Mouse (Mus musculus): ENCODE measurements around the gene Naglu. TPM values are rescaled to one million over a fixed set of nuclear protein-coding genes. Genes with fewer than 3 reads are reported as not detected.

Naglu gene
- total RNA-seq, 2 experiments from 2014 or later, result 9.0 to 10.1 TPM

- peak; percentile 95 for DNase-seq
Observed at GRCm38 (mm10) chr11:101057860-101058259, 12.0 kb upstream of the Naglu start.

- peak; percentile 66 for DNase-seq
Observed at GRCm38 (mm10) chr11:101058726-101059125, 11.1 kb upstream of the Naglu start.

GRCm38 (mm10) chr11:101059473-101059872 is 10.3 kb upstream of the Naglu start:
- DNase-seq, result no peak

- DNase-seq, result peak; percentile 87
Observed at GRCm38 (mm10) chr11:101060126-101060525, 9.7 kb upstream of the Naglu start.

GRCm38 (mm10) chr11:101061049-101061448 is 8.8 kb upstream of the Naglu start:
- no peak for DNase-seq

GRCm38 (mm10) chr11:101062165-101062884 is 7.5 kb upstream of the Naglu start:
- peak; percentile 64 for DNase-seq

GRCm38 (mm10) chr11:101062971-101063675 is 6.7 kb upstream of the Naglu start:
- DNase-seq, result no peak

GRCm38 (mm10) chr11:101063676-101064327 is 6.0 kb upstream of the Naglu start:
- peak; percentile 85 for DNase-seq

- no peak for DNase-seq
Observed at GRCm38 (mm10) chr11:101064462-101064861, 5.3 kb upstream of the Naglu start.

GRCm38 (mm10) chr11:101065002-101065401 is 4.8 kb upstream of the Naglu start:
- no peak for DNase-seq

- DNase-seq, result peak; percentile 92
Observed at GRCm38 (mm10) chr11:101066549-101067412, 3.0 kb upstream of the Naglu start.

- DNase-seq, result no peak
Observed at GRCm38 (mm10) chr11:101070189-101070527, 346 bp downstream of the Naglu start.

GRCm38 (mm10) chr11:101070987-101071386 is 1.2 kb downstream of the Naglu start:
- no peak for DNase-seq

- no peak for DNase-seq
Observed at GRCm38 (mm10) chr11:101071810-101072428, 2.1 kb downstream of the Naglu start.

GRCm38 (mm10) chr11:101078121-101078520 is 8.3 kb downstream of the Naglu start, which contains the start of gene Hsd17b1:
TSS of gene Hsd17b1 (plus strand) at chr11:101078411.
- DNase-seq, result no peak

- no peak for DNase-seq
Observed at GRCm38 (mm10) chr11:101079746-101080145, 9.9 kb downstream of the Naglu start.

GRCm38 (mm10) chr11:101080421-101080820 is 10.6 kb downstream of the Naglu start:
- DNase-seq, result no peak

GRCm38 (mm10) chr11:101081659-101082058 is 11.8 kb downstream of the Naglu start:
- DNase-seq, result no peak

GRCm38 (mm10) chr11:101082208-101083082 is 12.6 kb downstream of the Naglu start, which contains the start of gene Coasy:
TSS of gene Coasy (plus strand) at chr11:101082565.
- DNase-seq, result peak; percentile 86

GRCm38 (mm10) chr11:101083083-101083697 is 13.4 kb downstream of the Naglu start:
- no peak for DNase-seq

Data from heart, postnatal 4 days (tissue).